Mouse (Mus musculus) stomach, embryonic 16.5 days (tissue): Measurements from ENCODE around the gene Cacna1a. TPM values are rescaled to one million over a fixed set of nuclear protein-coding genes. Genes with fewer than 3 reads are reported as not detected.

Source experiments
- ATAC-seq: fragments of 200-750 bp; cut with Nextera tagmentation; 2 replicates; pipeline ENCODE4 v1.8.0; 2017; ENCODE audit warnings: moderate number of reproducible peaks, moderate TSS enrichment; ENCODE audit not compliant: insufficient read depth, low FRiP score
- H3K27ac ChIP-seq: fragments of 300-500 bp; sonication (generic); 2 replicates; pipeline ENCODE4 v1.5.1; 2014; ENCODE audit warnings: low read length
- H3K27me3 ChIP-seq: fragments of 300-500 bp; sonication (generic); 2 replicates; pipeline ENCODE4 v1.6.1; 2014; ENCODE audit warnings: low read length, control low read depth, mixed read lengths; ENCODE audit not compliant: control insufficient read depth, insufficient read depth
- H3K36me3 ChIP-seq: fragments of 300-500 bp; sonication (generic); 2 replicates; pipeline ENCODE4 v1.6.1; 2014; ENCODE audit warnings: low read length; ENCODE audit not compliant: control insufficient read depth, insufficient read depth
- H3K4me1 ChIP-seq: fragments of 300-500 bp; sonication (generic); 2 replicates; pipeline ENCODE4 v1.6.1; 2014; ENCODE audit warnings: low read length, control low read depth, mixed read lengths; ENCODE audit not compliant: control insufficient read depth, insufficient read depth
- H3K4me2 ChIP-seq: fragments of 300-500 bp; sonication (generic); 2 replicates; pipeline ENCODE4 v1.6.1; 2014; ENCODE audit warnings: low read depth, low read length, mixed read lengths
- H3K4me3 ChIP-seq: fragments of 300-500 bp; sonication (generic); replicated peaks from 2 replicates; pipeline ENCODE4 v1.5.1; 2014; ENCODE audit warnings: mild to moderate bottlenecking, low read length
- H3K9ac ChIP-seq: fragments of 300-500 bp; sonication (generic); 2 replicates; pipeline ENCODE4 v1.6.1; 2014; ENCODE audit warnings: low read length
- H3K9me3 ChIP-seq: fragments of 300-500 bp; sonication (generic); replicated peaks from 2 replicates; pipeline ENCODE4 v1.6.1; 2016; ENCODE audit warnings: low read length, control low read depth; ENCODE audit not compliant: control insufficient read depth
- WGBS: fragments of 180-500 bp; shearing (Covaris S2); extraction: QIAGEN DNeasy Blood & Tissue Kit; methylation state at CpG from one replicate; pipeline ENCODE4 v1.1.7; 2014; 5-methylcytosine and 5-hydroxymethylcytosine counted together
- polyA plus RNA-seq: library from polyadenylated mRNA; unstranded; fragments of >200 nt; fragmentation: Nextera tagmentation; extraction: Ambion mirVana; gene quantifications from 2 replicates; pipeline ENCODE4 v1.2.1, GENCODE M21; 2015

The Cacna1a gene
- polyA plus RNA-seq, 1 experiment from 2014 or later = 2.0 TPM

- Histone ChIP-seq H3K36me3 (no peaks in the 10 kb centered on the region), H3K27ac (no peak overlapping the region), H3K9me3 (peaks cover 3% of the 10 kb centered on the region; the same call in 1 of the 2 replicates), H3K4me1 (peaks cover 12% of the 10 kb centered on the region), H3K9ac (no peak overlapping the region), H3K27me3 (no peaks in the 10 kb centered on the region), H3K4me2 (no peak overlapping the region), H3K4me3 (no peak overlapping the region)
- 82% methylated on average over 17 of the region's 17 CpGs for WGBS
- ATAC-seq = no peak
These were observed 247.9 kb downstream of the Cacna1a start for GRCm38 (mm10) chr8:84636051-84636691.

- WGBS = 38% methylated on average over 8 of the region's 8 CpGs
- Histone ChIP-seq H3K4me2 (peak overlapping the region; percentile 79), H3K9ac (peak overlapping the region; percentile 81), H3K36me3 (no peaks in the 10 kb centered on the region), H3K4me1 (peaks cover 12% of the 10 kb centered on the region), H3K27ac (peak overlapping the region; percentile 89; the same call in 1 of the 2 replicates), H3K4me3 (peak overlapping the region; percentile 58), H3K9me3 (no peaks in the 10 kb centered on the region), H3K27me3 (no peaks in the 10 kb centered on the region)
- ATAC-seq = no peak
These were observed 249.8 kb downstream of the Cacna1a start for GRCm38 (mm10) chr8:84637946-84638554.

GRCm38 (mm10) chr8:84638555-84639161 lies 250.4 kb downstream of the Cacna1a start:
- H3K4me2 ChIP-seq = peak overlapping the region; percentile 79
- ATAC-seq = peak; percentile 23
- H3K27me3 ChIP-seq = no peaks in the 10 kb centered on the region
- peak overlapping the region; percentile 89 for H3K27ac ChIP-seq
- no peaks in the 10 kb centered on the region for H3K9me3 ChIP-seq
- peak overlapping the region; percentile 58 for H3K4me3 ChIP-seq
- WGBS = under 1% methylated on average over 40 of the region's 52 CpGs
- H3K36me3 ChIP-seq = no peaks in the 10 kb centered on the region
- H3K4me1 ChIP-seq = peaks cover 12% of the 10 kb centered on the region
- peak overlapping the region; percentile 81 for H3K9ac ChIP-seq

GRCm38 (mm10) chr8:84639162-84640009 lies 251.1 kb downstream of the Cacna1a start:
- ATAC-seq = peak; percentile 97

GRCm38 (mm10) chr8:84640010-84640588 lies 251.9 kb downstream of the Cacna1a start:
- H3K27ac ChIP-seq = peak overlapping the region; percentile 48; the same call in 1 of the 2 replicates
- peaks cover 7% of the 10 kb centered on the region for H3K4me1 ChIP-seq
- H3K36me3 ChIP-seq = no peaks in the 10 kb centered on the region
- H3K9me3 ChIP-seq = no peaks in the 10 kb centered on the region
- WGBS = 26% methylated on average over 9 of the region's 9 CpGs
- H3K9ac ChIP-seq = peak overlapping the region; percentile 71
- H3K4me2 ChIP-seq = peak overlapping the region; percentile 60
- no peaks in the 10 kb centered on the region for H3K27me3 ChIP-seq
- no peak for ATAC-seq
- peak overlapping the region; percentile 58 for H3K4me3 ChIP-seq

More at GRCm38 (mm10) chr8:84639162-84640009, 251.1 kb downstream of the Cacna1a start:
- Histone ChIP-seq H3K9ac (peak overlapping the region; percentile 81), H3K4me3 (peak overlapping the region; percentile 58), H3K4me1 (peaks cover 12% of the 10 kb centered on the region), H3K27me3 (no peaks in the 10 kb centered on the region), H3K4me2 (peak overlapping the region; percentile 79), H3K27ac (peak overlapping the region; percentile 89), H3K9me3 (no peaks in the 10 kb centered on the region), H3K36me3 (no peaks in the 10 kb centered on the region)
- WGBS = under 1% methylated on average over 106 of the region's 106 CpGs

DNA sequence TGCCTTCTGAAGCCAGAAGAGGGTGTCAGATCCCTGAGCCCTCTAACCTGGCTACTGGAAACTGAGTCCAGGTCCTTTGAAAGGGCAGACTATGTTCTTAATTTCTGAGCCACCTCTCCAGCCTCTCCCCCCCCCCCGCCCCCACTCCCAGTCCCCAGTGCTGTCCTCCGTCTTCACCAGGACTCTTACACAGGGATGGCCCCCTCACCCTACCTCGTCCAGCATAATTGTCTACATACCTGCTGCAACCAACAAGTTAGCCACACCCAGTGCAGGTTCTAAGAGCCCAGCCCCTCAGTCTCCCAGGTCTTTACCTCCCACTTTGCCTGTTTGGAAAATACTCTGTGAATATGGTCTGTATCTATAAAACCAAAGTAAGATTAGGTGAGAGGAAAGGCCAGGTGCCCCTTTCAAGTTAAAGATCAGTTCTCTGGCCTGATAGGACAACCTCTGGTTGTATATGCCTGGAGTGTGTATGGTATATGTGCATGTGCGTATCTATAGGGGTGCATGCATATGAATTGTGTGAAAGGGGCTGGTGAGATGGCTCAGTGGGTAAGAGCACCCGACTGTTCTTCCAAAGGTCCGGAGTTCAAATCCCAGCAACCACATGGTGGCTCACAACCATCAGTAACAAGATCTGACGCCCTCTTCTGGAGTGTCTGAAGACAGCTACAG lies 252.5 kb downstream of the Cacna1a start:
- Histone ChIP-seq H3K9me3 (no peaks in the 10 kb centered on the region), H3K9ac (no peak overlapping the region), H3K27me3 (no peaks in the 10 kb centered on the region), H3K36me3 (no peaks in the 10 kb centered on the region), H3K4me2 (0 out of 2 replicates have a peak overlapping the region, but pooled peaks have one; percentile 34), H3K27ac (no peak overlapping the region), H3K4me3 (no peak overlapping the region), H3K4me1 (peaks cover 6% of the 10 kb centered on the region; the same call in 1 of the 2 replicates)
- 69% methylated on average over 7 of the region's 7 CpGs for WGBS
- no peak for ATAC-seq

DNA sequence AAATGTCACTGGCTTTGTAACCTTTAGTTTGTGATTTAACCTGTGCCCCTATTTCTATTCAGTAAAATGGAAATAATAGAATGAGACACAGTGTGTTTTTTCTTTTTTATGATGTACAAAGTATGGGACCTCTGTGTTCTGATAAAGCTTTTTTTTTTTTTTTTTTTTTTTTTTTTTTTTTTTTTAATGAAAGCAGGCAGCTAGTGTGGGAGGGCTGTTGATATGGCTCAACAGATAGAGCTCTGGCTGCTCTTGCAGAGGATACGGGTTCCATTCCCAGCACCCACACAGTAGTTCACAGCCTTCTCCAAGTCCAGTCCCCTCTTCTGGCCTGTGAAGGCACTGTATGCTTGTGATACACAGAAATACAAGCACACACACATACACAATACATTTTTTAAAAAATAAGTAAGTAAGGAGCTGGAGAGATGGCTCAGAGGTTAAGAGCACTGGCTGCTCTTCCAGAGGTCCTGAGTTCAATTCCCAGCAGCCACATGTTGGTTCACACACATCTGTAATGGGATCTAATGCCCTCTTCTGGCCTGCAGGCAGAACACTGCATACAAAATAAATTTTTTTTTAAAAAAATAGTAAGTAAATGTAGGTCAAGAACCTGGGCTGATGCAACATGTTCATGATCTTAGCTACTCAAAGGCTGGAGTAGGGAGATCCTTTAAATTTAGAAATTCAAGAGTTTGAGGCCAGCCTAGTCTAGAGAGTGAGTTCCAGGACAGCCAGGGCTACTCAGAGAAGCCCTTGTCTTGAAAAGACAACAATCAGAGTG lies 253.5 kb downstream of the Cacna1a start:
- Histone ChIP-seq H3K4me1 (peaks cover 6% of the 10 kb centered on the region; the same call in 1 of the 2 replicates), H3K27ac (no peak overlapping the region), H3K36me3 (no peaks in the 10 kb centered on the region), H3K27me3 (no peaks in the 10 kb centered on the region), H3K4me3 (no peak overlapping the region), H3K4me2 (no peak overlapping the region), H3K9me3 (no peaks in the 10 kb centered on the region), H3K9ac (no peak overlapping the region)
- 77% methylated on average over 1 of the region's 1 CpGs for WGBS
- ATAC-seq = no peak
